8 mouse cellular contexts compared by ENCODE assay signal in genomic region chr5:73651061-73651854, GRCm38 (mm10). TPM values are rescaled to one million over a fixed set of nuclear protein-coding genes. Genes with fewer than 3 reads are reported as not detected.
A peak's percentile ranks its signal among the peaks of the same experiment; 100 is the strongest.
DNase-seq lines count a peak whose midpoint lies in the region; ATAC-seq and TF ChIP-seq lines count a peak whose summit lies in the region.

Spata18 (plus strand) TSS chr5:73651379.

- no peak for TF ChIP-seq EP300 in heart, adult 2 months (IDR thresholded peaks at IDR 0.05; ENCODE audit: insufficient read depth, low read depth, low read length)

- H3K79me2 ChIP-seq in heart, adult 2 months (replicated peaks; ENCODE audit: control insufficient read depth, insufficient read depth, low read length): no peaks in the 10 kb centered on the region

- no peaks in the 10 kb centered on the region for H3K9me3 ChIP-seq in kidney, postnatal 0 days (replicated peaks; ENCODE audit: low read length)
- no peaks in the 10 kb centered on the region for H3K9me3 ChIP-seq in midbrain, embryonic 12.5 days

- TF ChIP-seq POLR2A in heart, adult 2 months (IDR thresholded peaks at IDR 0.05; ENCODE audit: insufficient read depth, low read depth, low read length): no peak

- peak within 1 kb of the TSS; percentile 57 for H3K4me3 ChIP-seq in heart, adult 2 months
- peak within 1 kb of the TSS; percentile 58 for H3K4me3 ChIP-seq in kidney, postnatal 0 days (replicated peaks; ENCODE audit: low read depth, low read length)
- H3K4me3 ChIP-seq in midbrain, embryonic 12.5 days: peak within 1 kb of the TSS; percentile 50

- TF ChIP-seq CTCF in heart, adult 2 months (IDR thresholded peaks at IDR 0.05): no peak
- no peak for TF ChIP-seq CTCF in kidney, postnatal 0 days (IDR thresholded peaks at IDR 0.05; ENCODE audit: low read depth)

- peak within 1 kb of the TSS; percentile 4; the same call in 1 of the 2 replicates for H3K27ac ChIP-seq in heart, adult 2 months
- no peak within 1 kb of the TSS for H3K27ac ChIP-seq in kidney, postnatal 0 days
- no peak within 1 kb of the TSS for H3K27ac ChIP-seq in midbrain, embryonic 12.5 days (replicated peaks)

- 1% methylated on average over 57 of the region's 57 CpGs for WGBS in heart, adult 2 months
- WGBS in kidney, postnatal 0 days: 1% methylated on average over 57 of the region's 57 CpGs
- WGBS in midbrain, embryonic 12.5 days: under 1% methylated on average over 53 of the region's 57 CpGs

- H3K27me3 ChIP-seq in heart, adult 2 months (ENCODE audit: control insufficient read depth, insufficient read depth, low read length): peaks cover 6% of the 10 kb centered on the region
- peaks cover 31% of the 10 kb centered on the region for H3K27me3 ChIP-seq in kidney, postnatal 0 days (ENCODE audit: insufficient read depth, low read length)
- peaks cover 59% of the 10 kb centered on the region for H3K27me3 ChIP-seq in midbrain, embryonic 12.5 days

- DNase-seq in heart, adult 2 months: peak; percentile 33 to 49
- DNase-seq in heart, adult 9 months (ENCODE audit: low spot score in 2 of 2): no peak
- DNase-seq in adrenal gland, postnatal 10 days: peak; percentile 37
- peak; percentile 29 for DNase-seq in kidney, postnatal 0 days (ENCODE audit: low spot score)
- peak; percentile 5 for DNase-seq in yolk sac, embryonic 10.5 days (ENCODE audit: low spot score)
- no peak for DNase-seq in layer of hippocampus, postnatal 36 days

- ATAC-seq in granulocyte monocyte progenitor cell, adult 5-6 weeks (replicated peaks; ENCODE audit: poor library complexity, severe bottlenecking): peak; percentile 38
- no peak for ATAC-seq in kidney, postnatal 0 days (replicated peaks; ENCODE audit: low FRiP score, low read depth)
- ATAC-seq in midbrain, embryonic 12.5 days (ENCODE audit: low FRiP score, low read depth): peak; percentile 23

- H3K36me3 ChIP-seq in heart, adult 2 months (ENCODE audit: control insufficient read depth, insufficient read depth, low read length): peaks cover 3% of the 10 kb centered on the region; the same call in 1 of the 2 replicates
- H3K36me3 ChIP-seq in kidney, postnatal 0 days (ENCODE audit: insufficient read depth, low read length): no peaks in the 10 kb centered on the region
- no peaks in the 10 kb centered on the region for H3K36me3 ChIP-seq in midbrain, embryonic 12.5 days

- H3K9ac ChIP-seq in heart, adult 2 months (ENCODE audit: low read depth, low read length): peak within 1 kb of the TSS; percentile 39
- H3K9ac ChIP-seq in kidney, postnatal 0 days (ENCODE audit: low read depth, low read length): peak within 1 kb of the TSS; percentile 54
- peak within 1 kb of the TSS; percentile 50; the same call in 1 of the 2 replicates for H3K9ac ChIP-seq in midbrain, embryonic 12.5 days (replicated peaks)

- intact Hi-C loops in heart, adult 2 months (cut with DNase I): no loop called here

- no peaks in the 10 kb centered on the region for H3K4me1 ChIP-seq in heart, adult 2 months (ENCODE audit: control insufficient read depth, insufficient read depth, low read length)
- H3K4me1 ChIP-seq in kidney, postnatal 0 days (replicated peaks; ENCODE audit: insufficient read depth, low read length): peaks cover 10% of the 10 kb centered on the region; the same call in 1 of the 2 replicates
- peaks cover 25% of the 10 kb centered on the region for H3K4me1 ChIP-seq in midbrain, embryonic 12.5 days

- peak within 1 kb of the TSS; percentile 96 for H3K4me2 ChIP-seq in kidney, postnatal 0 days (ENCODE audit: low read length)
- H3K4me2 ChIP-seq in midbrain, embryonic 12.5 days (replicated peaks): peak within 1 kb of the TSS; percentile 87

RNA-seq across cellular contexts. Expression of gene Spata18, which starts in this region (rescaled TPM):
- under 1 TPM; 0.21 to 0.30 TPM for total RNA-seq in heart, adult 2 months (2021)
- polyA plus RNA-seq in heart, adult 2 months (2012; rRNA removed): 0.91 and 1.3 TPM in 2 replicates
- total RNA-seq in adrenal gland, postnatal 10 days (2021): under 1 TPM in 1 of 2 experiments, not detected in 1; 0.15 TPM
- total RNA-seq in granulocyte monocyte progenitor cell, adult 5-6 weeks (2014; fragmentation: Nextera tagmentation): not detected in 2 replicates
- total RNA-seq in granulocyte monocyte progenitor cell, adult 5-6 weeks (2017): not detected in 2 replicates
- 0.22 and 0.24 TPM in 2 replicates for polyA plus RNA-seq in kidney, postnatal 0 days (2015; fragmentation: Nextera tagmentation; extraction: Ambion mirVana)
- polyA plus RNA-seq in midbrain, embryonic 12.5 days (2016; fragmentation: Nextera tagmentation; extraction: Ambion mirVana): 0.13 and 0.14 TPM in 2 replicates
- total RNA-seq in layer of hippocampus, postnatal 36 days (2021): 1 to 10 TPM in 1 of 2 experiments, under 1 TPM in 1; 0.45 to 1.2 TPM

Comparison
In these comparisons a context has a peak if more than half of its experiments do, and no peak if none do; other contexts are left out.
1. DNase-seq: peak in heart, adult 2 months (2 of 2) and yolk sac, embryonic 10.5 days (single experiment); none in heart, adult 9 months (0 of 2) and layer of hippocampus, postnatal 36 days (0 of 2).
2. Peak in DNase-seq in adrenal gland, postnatal 10 days; RNA of the gene not detected or under 1 TPM.
3. Peak in ATAC-seq in granulocyte monocyte progenitor cell, adult 5-6 weeks; RNA of the gene not detected or under 1 TPM.
4. Peak in DNase-seq, H3K4me3 ChIP-seq, H3K9ac ChIP-seq and H3K4me2 ChIP-seq in kidney, postnatal 0 days; RNA of the gene not detected or under 1 TPM.
5. Peak in ATAC-seq, H3K4me3 ChIP-seq, H3K9ac ChIP-seq and H3K4me2 ChIP-seq in midbrain, embryonic 12.5 days; RNA of the gene not detected or under 1 TPM.
6. Peak in every context shown above with its lines, with median percentiles within 50 percentile points of each other: H3K4me3 ChIP-seq and H3K9ac ChIP-seq.